Mouse (Mus musculus): Measurements from ENCODE around the gene Kdm5c.
"Not testable (repeated sequence)": the region's sequence is repeated elsewhere in the genome, so short reads cannot be mapped to it uniquely, and the experiment has no call there.

The Kdm5c gene

DNA sequence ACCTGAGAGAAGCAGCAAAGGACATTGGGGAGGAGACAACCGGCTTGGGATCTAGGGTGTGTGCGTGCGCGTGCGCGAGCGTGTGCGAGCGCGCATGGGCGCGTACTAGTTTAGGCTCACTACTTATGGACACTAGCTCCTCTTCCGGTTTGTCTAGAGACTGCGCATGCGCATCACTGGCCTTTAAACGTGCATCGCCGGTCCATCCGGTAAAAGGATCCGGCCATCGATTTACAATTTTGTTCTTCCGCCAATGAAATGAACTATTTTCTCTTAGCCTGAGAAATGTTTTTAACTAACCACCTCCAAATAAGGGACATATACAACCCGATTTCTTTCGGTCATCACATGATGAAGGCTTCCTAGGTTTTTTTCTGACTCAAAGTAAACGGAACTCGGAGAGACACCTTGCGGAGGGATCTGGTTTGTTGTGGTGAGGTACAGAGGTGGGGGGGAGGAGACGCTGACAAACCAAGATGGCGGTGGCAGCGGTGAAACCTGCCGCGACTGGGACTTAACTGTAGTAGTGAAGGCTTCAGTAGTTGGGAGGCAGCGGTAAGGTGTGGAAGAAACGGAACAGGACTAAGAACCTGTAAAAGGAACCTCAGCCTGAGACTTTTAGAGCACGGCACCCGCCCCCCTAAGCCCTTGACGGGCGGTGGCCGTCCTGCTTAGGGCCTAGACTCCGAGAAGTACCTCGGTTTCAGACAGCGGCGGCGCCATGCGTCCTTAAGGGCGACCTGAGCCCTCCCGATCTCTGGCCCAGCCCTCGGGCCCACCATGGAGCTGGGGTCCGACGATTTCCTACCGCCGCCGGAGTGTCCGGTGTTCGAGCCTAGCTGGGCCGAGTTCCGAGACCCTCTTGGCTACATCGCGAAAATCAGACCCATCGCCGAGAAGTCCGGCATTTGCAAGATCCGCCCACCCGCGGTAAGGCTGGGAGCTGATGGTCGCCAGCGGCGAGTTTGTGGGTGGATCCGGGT is at the start of gene Kdm5c:
Gene Kdm5c (plus strand): TSS at position 240 of the 983 bp plus-strand sequence.
- DNase-seq (ENCODE audit: low spot score), result peak; percentile 92

DNA sequence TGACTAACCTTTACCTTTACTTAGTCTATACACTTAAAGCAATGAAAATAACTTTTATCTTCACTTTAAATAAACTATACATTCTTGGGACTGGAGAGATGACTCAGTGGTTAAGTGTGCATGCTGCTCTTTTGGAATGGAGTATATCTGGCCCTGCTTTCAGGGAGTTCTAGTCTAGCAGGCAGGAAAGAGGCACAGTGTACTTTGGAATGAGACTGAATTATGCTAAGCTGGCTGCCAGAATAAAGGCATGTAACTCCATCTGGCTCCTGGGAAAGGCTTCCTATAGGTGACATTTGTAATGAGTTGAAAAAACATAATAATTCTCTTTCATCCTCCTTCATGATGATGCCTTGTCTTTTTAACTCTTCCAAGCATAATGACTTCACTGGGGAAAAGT is 45.7 kb upstream of the Kdm5c start:
- no peak for DNase-seq (ENCODE audit: low spot score)

DNA sequence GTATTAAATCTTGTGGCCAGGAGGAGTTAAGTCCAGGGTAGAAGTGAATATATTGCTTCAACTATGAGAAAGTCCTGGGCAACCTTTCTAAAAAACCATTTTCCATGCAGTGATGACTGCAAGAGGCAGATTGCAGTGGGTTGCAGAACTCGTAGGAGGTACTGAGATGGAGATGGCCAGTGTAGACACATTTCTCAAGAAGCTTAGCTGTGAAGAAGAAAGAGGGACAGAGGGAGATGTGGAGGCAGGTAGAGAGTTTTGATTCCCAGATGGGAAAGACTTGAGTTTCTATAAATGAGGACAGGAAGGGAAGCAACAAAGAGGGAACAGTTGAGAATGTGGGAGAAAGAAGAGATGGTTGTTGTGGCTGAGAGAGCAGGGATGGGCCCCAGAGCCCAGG is 41.6 kb upstream of the Kdm5c start:
- DNase-seq (ENCODE audit: low spot score), result no peak

DNA sequence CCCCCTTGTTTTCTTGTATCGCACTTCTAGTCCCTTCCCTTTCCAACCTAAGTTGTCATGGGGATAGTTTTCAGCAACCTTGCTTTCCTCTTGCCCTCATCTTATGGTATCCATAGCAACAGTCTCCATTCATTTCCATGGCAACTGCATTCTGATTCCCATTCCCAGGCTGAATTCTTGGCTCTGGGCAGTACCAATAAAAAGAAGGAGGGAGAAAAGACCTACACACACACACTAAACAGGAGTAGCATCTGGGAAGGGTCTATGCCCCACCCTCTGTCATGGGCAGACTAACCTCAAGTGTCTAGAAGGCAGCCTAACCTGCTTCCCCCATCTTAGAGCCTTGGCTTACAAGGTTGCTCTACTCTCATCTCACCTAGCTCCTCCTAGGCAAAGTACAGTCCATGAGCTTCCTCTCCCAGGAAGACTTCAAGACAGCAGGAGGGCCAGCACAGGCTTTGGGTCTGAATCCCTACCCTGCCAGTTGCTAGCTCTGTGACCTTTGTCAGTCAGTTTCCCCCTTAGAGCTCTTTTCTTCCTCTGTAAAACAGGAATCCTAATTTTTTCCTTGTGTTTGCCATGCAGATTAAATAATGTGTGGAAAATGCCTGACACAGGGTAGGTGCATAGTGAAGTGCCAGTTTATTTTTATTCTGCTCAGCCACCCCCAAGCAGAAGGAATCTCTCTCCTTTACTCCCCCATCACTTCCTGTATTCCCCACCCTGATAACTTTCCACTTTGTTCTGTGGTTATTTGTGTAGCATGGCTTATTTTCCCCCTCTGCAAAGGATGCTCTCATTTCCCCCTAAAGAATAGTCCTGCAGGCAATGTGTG is 34.8 kb upstream of the Kdm5c start:
- DNase-seq (ENCODE audit: low spot score), result no peak

DNA sequence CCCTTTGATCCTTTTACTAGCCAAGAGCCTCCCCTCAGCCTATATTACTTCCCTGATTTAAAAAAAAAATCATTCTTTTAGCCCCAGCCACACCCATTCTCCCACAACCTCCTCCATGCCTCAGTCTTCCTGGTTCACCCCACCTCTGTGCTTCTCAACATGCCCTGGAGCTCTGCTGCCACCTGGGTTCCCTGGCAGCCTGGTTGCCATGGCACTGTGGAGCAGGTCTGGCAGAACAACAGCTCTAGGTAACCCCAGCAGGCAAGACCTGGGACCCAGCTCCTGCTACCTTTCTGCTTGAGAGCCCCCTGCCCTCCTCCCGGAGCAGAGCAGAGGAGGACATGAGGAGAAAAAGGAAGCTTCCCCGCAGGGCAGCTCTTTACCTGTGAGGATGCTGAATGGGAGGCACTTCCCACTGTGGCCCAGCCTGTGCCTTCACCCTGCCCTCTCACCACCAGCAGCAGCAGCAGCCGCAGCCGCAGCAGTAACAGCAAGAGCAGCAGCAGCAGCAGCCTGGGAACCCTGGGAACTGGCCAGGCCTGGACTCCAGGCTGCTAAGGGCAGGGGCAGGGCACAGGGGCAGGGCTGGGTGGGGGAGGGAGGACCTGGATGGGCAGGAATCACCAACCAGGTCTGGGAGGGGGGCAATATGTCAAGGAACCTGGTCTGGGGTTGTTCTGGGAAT is 30.9 kb upstream of the Kdm5c start:
- DNase-seq (ENCODE audit: low spot score), result no peak

DNA sequence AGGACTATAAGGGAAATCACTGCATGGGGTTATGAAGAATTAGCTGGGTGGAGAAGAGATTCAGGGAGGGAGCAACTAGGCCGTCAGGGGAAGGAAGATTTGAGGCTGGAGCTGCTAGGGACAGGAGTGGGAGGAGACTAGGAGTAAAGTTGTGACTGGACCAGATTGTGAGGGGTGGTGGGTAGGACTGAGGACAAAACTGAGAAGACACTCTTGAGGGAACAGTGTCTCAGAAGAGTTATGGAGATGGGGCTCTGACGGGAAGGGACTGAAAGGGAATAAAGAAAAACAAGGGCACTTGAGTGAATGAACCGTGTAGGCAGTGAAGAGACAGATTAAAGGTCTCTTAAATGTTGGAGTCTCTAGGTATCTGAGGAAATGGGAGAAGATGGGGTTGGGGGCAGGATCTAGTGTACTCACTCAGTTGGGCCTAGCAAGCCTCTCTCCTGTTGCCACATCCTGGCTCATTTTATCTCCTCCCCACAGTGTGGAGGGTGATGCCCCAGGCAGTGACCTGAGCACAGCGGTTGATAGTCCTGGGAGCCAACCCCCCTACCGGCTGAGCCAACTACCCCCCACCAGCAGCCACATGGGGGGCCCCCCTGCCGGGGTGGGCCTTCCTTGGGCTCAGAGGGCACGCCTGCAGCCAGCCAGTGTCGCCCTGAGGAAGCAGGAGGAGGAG is 30.3 kb upstream of the Kdm5c start:
- DNase-seq (ENCODE audit: low spot score), result no peak

DNA sequence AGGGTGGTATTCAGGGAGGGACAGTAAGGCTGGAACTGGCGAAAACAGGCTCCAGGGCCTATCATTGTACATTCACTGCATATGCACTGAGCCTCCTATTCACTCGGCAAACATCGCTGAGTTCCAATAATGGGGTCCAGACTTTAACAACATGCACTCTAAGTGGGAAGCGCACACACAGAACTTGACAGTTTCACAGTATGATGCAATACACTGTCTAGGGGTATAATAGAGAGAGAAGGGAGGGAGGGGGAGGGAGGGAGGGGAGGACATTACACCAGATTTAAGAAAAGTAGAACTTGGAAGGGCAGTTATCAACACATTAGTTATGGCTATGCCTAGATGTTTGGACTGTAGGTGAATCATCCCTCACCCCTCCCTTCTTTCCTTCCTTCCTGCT is 29.6 kb upstream of the Kdm5c start:
- DNase-seq (ENCODE audit: low spot score), result no peak

DNA sequence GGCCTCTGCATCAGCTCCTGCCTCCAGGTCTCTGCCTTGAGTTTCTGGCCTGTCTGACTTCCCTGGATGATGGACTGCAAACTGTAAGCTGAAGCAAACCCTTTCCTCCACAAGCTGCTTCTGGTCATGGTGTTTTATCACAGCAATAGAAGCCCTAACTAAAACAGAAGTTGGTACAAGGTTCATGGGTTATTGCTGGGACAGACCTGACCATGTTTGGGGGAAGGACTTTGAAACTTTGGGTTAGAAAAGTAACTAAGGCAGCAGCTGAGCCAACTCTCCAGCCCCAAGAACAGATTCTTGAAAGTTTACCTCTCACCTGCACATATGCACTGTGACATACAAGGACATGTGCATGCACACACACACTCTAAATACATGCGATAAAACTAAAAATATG is 27.3 kb upstream of the Kdm5c start:
- no peak for DNase-seq (ENCODE audit: low spot score)

DNA sequence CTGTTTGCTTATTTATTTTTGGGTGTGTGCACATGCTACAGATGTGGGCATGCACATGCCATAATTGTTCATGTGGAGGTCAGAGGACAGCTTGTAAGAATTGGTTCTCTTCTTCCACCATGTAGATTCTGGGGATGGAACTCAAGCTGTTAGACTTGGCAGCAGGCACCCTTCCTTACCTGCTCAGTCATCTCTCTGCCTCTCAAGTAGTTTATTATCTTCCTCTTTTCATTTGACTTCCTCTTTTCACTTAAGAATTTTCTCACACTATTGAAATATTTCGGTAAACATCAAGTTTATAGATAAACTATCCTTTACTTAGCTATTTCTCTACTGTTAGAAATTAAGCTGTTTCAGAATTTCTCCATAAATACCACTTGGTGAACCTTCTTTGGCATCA is 18.1 kb upstream of the Kdm5c start:
- DNase-seq (ENCODE audit: low spot score), result no peak

DNA sequence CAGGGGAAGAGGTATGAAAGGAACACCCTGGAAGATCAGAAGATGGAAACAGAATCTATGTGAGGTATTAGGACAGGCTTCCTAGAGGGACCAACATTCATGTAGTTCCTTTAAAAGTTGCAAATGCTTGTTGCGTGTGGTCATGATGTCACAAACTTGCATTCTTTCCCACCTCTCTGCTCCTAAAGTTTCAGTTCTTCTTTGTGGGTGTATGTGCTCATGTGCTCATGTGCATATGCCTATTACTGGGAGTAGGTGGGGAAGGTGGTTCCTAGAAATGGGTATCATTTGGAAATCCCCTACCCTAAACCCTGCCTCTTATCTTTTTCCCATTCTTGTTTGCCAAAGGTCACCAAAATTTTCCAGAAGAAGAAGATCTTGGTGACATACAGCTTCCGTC is 14.3 kb upstream of the Kdm5c start:
- DNase-seq (ENCODE audit: low spot score), result no peak

DNA sequence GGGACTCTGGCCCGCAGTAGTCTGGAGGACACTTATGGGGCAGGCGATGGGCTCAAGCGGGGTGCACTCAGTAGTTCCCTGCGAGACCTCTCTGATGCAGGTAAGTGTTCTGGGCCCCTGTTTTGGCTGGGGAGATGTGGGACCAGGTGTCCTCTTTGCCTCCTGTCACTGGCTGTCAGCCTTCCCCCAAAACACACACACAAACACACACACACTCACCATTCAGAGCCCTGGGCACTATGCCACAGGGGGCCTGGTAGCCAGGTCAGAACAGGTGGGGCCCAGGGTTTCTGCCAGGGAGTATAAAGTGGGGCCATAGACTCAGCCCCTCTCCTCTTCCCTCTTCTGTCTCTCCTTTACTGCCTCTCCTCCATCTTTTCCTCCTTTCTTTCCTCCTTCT is 11.1 kb upstream of the Kdm5c start:
- no peak for DNase-seq (ENCODE audit: low spot score)

DNA sequence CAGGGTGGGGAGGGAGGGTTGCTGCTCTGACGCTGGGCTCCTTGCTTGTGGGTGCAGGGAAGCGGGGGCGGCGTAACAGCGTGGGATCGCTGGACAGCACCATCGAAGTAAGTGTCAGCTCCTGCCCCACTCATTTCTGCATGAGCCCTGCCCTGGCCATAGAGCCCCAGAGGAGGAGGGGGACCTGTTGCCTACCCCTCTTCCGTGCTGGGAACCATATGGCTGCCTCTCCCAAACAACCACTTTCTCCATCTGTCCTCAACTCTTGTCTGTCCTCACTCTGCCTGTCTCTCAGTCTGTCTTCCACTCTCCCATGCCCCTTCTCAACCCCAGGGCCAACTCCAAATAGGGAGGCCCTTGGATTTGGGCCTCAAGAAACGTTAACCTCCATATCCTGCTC is 10.6 kb upstream of the Kdm5c start:
- DNase-seq (ENCODE audit: low spot score), result no peak

DNA sequence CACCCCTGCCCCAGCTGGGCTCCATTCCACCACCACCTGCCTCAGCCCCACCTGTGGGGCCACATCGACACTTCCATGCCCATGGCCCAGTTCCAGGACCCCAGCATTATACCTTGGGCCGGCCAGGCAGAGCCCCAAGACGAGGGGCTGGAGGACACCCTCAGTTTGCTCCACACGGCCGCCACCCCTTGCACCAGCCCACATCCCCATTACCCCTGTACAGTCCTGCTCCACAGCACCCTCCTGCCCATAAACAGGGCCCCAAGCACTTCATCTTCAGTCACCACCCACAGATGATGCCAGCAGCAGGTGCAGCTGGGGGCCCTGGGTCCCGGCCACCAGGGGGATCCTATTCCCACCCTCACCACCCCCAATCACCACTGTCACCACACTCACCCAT is 9.5 kb upstream of the Kdm5c start:
- no peak for DNase-seq (ENCODE audit: low spot score)

DNA sequence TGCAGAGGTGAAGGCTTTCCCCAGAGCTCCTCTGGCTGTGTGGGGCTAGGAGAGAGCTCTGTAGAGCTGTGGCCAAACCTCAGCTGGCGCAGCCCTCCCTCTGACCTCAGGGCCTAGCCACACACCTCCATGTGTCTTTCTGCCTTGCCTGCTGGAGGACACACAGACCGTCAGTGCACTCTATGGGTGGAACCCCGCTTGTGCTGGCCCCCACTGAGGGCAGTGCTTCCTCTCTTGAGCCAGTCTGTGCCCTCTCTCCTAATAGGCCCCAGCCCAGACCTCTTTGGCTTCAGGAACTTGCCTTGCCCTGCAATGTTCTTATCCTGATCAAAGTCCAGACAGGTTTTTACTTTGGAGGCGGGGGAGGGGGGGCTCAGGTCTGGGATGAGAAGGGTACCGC is 8.5 kb upstream of the Kdm5c start:
- no peak for DNase-seq (ENCODE audit: low spot score)

DNA sequence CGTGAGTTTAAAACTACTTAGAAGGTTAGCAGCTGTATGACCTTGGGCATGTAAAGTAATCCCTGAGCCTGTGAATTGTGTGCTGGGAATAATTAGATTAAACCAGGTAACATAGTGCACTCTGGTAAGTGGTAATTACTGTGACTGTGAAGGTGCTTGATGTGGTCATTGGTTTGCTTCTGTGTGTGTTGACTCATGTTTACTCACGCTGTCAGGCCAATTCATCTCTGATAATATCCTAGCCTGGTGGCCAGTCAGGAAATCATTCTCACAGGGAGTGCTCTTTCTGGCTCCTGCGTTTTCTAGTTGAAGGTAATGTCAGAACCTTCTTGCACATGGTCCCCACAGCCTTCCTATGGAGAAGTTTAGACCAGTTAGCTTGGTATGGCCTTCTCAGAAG is 1.3 kb downstream of the Kdm5c start:
- no peak for DNase-seq (ENCODE audit: low spot score)

DNA sequence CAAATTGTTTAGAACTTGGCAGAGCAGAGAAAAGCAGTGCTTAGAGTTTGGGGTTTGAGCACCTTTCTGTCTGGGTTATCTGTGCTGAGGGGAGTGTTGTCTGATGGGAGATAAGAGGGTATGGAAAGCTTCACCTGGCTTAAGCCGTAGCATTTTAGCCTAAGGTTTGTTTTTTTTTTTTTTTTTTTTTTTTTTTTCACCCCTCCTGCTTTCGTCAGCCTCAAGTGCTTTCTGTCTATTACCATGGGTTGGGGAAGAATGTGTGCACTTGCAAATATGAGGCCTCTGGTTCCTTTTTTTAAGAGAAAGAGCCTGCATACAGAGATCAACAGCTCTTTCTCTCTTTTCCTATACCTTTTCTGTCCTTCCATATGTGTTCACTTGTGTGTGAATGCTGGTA is 2.9 kb downstream of the Kdm5c start:
- DNase-seq (ENCODE audit: low spot score), result no peak

DNA sequence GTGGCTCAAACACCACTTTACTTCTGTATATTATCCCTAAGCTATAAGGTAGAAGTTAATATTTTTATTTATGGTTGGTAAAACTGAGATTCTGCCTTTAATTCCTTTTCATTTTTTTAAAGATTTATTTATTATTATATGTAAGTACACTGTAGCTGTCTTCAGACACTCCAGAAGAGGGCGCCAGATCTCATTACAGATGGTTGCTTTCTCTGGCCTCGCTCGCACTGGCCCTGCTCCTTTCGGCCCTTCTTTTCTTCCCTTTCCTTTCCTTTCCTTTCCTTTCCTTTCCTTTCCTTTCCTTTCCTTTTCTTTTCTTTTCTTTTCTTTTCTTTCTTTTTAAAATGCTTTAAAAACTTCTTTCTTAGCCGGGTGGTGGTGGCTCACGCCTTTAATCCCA is 10.3 kb downstream of the Kdm5c start:
- DNase-seq (ENCODE audit: low spot score), result not testable (repeated sequence)

DNA sequence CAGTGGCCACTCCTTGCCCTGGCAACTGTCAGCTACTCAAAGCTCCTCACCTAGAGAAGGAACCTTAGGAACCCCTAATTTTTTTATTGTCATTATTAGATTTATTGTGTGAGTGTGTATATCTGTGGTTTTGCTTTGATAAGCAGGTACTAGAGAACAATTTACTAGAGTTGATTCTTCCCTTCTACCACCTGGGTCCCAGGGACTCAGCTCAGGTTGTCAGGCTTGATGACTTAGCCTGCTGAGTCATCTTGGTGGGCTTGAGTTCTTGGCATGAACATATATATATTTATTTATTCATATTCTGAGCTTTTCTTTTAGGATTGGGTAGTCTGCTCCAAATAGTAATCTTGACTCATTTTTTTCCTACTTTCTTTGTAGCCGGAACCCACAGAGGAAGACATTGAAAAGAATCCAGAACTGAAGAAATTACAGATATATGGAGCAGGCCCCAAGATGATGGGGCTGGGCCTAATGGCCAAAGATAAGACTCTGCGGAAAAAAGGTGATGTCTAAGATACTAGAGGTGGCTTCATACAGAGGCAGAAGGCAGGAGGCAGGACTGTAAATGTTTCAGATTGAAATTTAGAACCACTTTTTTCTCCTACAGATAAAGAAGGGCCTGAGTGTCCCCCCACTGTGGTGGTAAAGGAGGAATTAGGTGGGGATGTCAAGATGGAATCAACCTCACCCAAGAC is 11.8 kb downstream of the Kdm5c start:
- no peak for DNase-seq (ENCODE audit: low spot score)

DNA sequence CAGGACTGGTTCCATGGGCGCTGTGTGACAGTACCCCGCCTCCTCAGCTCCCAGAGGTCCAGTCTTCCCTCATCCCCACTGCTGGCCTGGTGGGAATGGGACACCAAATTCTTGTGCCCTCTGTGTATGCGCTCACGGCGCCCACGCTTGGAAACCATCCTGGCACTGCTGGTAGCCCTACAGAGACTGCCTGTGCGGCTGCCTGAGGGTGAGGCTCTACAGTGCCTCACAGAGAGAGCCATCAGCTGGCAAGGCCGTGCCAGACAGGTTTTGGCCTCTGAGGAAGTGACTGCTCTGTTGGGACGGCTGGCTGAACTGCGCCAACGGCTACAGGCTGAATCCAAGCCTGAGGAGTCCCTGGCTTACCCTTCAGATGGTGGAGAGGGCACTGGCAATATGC is 38.4 kb downstream of the Kdm5c start:
- no peak for DNase-seq (ENCODE audit: low spot score)

DNA sequence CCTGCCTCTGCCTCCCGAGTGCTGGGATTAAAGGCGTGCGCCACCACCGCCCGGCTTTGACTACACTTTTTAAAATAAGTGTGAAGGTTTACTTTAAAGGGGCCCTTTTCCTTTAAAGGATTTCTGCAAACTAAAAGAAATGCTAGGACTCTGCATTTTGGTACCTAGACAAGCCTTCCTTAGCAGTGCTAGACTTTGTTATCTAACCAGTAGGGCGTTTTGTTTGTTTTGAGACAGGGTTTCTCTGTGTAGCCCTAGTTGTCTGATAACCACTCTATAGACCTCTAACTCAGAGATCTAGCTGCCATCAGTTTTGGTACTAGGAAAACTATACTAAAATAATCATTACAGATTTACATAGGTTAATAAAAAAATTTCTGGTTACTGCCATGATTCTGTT is 46.6 kb downstream of the Kdm5c start:
- DNase-seq (ENCODE audit: low spot score), result no peak

DNA sequence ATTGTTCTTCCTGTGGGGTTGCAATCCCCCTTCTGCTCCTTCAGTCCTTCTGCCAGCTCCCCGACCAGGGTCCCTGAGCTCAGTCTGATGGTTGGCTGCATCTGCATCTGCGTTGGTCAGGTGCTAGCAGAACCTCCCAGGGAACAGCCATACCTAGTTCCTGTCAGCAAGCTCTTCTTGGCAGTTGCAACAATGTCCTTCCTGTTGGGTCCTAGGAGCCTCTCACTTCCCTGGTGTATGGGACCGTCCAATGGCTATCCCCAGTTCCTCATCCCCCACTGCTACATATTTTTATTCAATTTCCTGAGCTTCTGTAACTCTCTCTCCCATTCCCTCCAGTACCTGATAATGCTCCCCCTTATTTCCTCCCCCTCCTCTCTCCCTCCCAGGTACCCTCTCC is 51.9 kb downstream of the Kdm5c start:
- no peak for DNase-seq (ENCODE audit: low spot score)

All from spleen, adult 12 weeks (tissue).